Mouse (Mus musculus): ENCODE data around the gene Lrcol1. TPM values are rescaled to one million over a fixed set of nuclear protein-coding genes. Genes with fewer than 3 reads are reported as not detected.

Gene Lrcol1
- polyA plus RNA-seq (2015; fragmentation: Nextera tagmentation; extraction: Ambion mirVana): not detected in 2 replicates

GRCm38 (mm10) chr5:110344524-110344923, at the start of gene Lrcol1:
Gene Lrcol1 (plus strand): TSS chr5:110344730.
- Histone ChIP-seq H3K4me3 (no peak within 1 kb of the TSS), H3K27ac (replicated peaks) (no peak within 1 kb of the TSS), H3K9me3 (no peaks in the 10 kb centered on the region), H3K27me3 (peaks cover 20% of the 10 kb centered on the region; the same call in 1 of the 2 replicates), H3K4me1 (peaks cover 14% of the 10 kb centered on the region), H3K4me2 (replicated peaks) (no peak within 1 kb of the TSS), H3K36me3 (no peaks in the 10 kb centered on the region), H3K9ac (replicated peaks) (no peak within 1 kb of the TSS)
- WGBS: 92% methylated on average over 4 of the region's 4 CpGs
- ATAC-seq (replicated peaks): no peak

- 91% methylated on average over 1 of the region's 1 CpGs for WGBS
- ATAC-seq (replicated peaks): no peak
- Histone ChIP-seq H3K4me3 (no peak overlapping the region), H3K9me3 (no peaks in the 10 kb centered on the region), H3K9ac (replicated peaks) (no peak overlapping the region), H3K4me1 (no peaks in the 10 kb centered on the region), H3K36me3 (peaks cover 41% of the 10 kb centered on the region), H3K27me3 (no peaks in the 10 kb centered on the region), H3K27ac (replicated peaks) (no peak overlapping the region), H3K4me2 (replicated peaks) (no peak overlapping the region)
Observed at GRCm38 (mm10) chr5:110296637-110297036, 47.9 kb upstream of the Lrcol1 start.

- Histone ChIP-seq H3K27ac (replicated peaks) (no peak overlapping the region), H3K4me2 (replicated peaks) (no peak overlapping the region), H3K9me3 (no peaks in the 10 kb centered on the region), H3K36me3 (peaks cover 33% of the 10 kb centered on the region), H3K27me3 (no peaks in the 10 kb centered on the region), H3K9ac (replicated peaks) (no peak overlapping the region), H3K4me3 (no peak overlapping the region), H3K4me1 (no peaks in the 10 kb centered on the region)
- ATAC-seq (replicated peaks): no peak
- WGBS: 88% methylated on average over 2 of the region's 2 CpGs
Observed at GRCm38 (mm10) chr5:110300591-110300990, 43.9 kb upstream of the Lrcol1 start.

GRCm38 (mm10) chr5:110308861-110309260, 35.7 kb upstream of the Lrcol1 start:
- WGBS: 91% methylated on average over 7 of the region's 7 CpGs
- H3K4me3 ChIP-seq: no peak overlapping the region
- H3K36me3 ChIP-seq: peaks cover 20% of the 10 kb centered on the region; the same call in 1 of the 2 replicates

GRCm38 (mm10) chr5:110313127-110313526, 31.4 kb upstream of the Lrcol1 start:
- H3K4me2 ChIP-seq (replicated peaks): no peak overlapping the region

More at GRCm38 (mm10) chr5:110308861-110309260, 35.7 kb upstream of the Lrcol1 start:
- no peak for ATAC-seq (replicated peaks)
- no peaks in the 10 kb centered on the region for H3K4me1 ChIP-seq
- H3K4me2 ChIP-seq (replicated peaks): no peak overlapping the region
- no peak overlapping the region for H3K27ac ChIP-seq (replicated peaks)
- no peaks in the 10 kb centered on the region for H3K27me3 ChIP-seq
- no peaks in the 10 kb centered on the region for H3K9me3 ChIP-seq
- no peak overlapping the region for H3K9ac ChIP-seq (replicated peaks)

GRCm38 (mm10) chr5:110330508-110330907, 14.0 kb upstream of the Lrcol1 start:
- Histone ChIP-seq H3K36me3 (peaks cover 6% of the 10 kb centered on the region; the same call in 1 of the 2 replicates), H3K9ac (replicated peaks) (no peak overlapping the region), H3K9me3 (no peaks in the 10 kb centered on the region), H3K4me1 (no peaks in the 10 kb centered on the region), H3K27me3 (no peaks in the 10 kb centered on the region), H3K4me2 (replicated peaks) (no peak overlapping the region), H3K27ac (replicated peaks) (no peak overlapping the region), H3K4me3 (no peak overlapping the region)
- no peak for ATAC-seq (replicated peaks)
- WGBS: 94% methylated on average over 3 of the region's 3 CpGs

More at GRCm38 (mm10) chr5:110313127-110313526, 31.4 kb upstream of the Lrcol1 start:
- H3K9ac ChIP-seq (replicated peaks): no peak overlapping the region
- no peak overlapping the region for H3K27ac ChIP-seq (replicated peaks)
- WGBS: 63% methylated on average over 3 of the region's 3 CpGs
- no peaks in the 10 kb centered on the region for H3K27me3 ChIP-seq
- H3K4me1 ChIP-seq: no peaks in the 10 kb centered on the region
- no peak for ATAC-seq (replicated peaks)
- H3K4me3 ChIP-seq: no peak overlapping the region
- H3K9me3 ChIP-seq: no peaks in the 10 kb centered on the region
- peaks cover 24% of the 10 kb centered on the region; the same call in 1 of the 2 replicates for H3K36me3 ChIP-seq

GRCm38 (mm10) chr5:110338792-110339191, 5.7 kb upstream of the Lrcol1 start:
- WGBS: 97% methylated on average over 2 of the region's 2 CpGs
- H3K9ac ChIP-seq (replicated peaks): no peak overlapping the region
- ATAC-seq (replicated peaks): no peak
- H3K4me3 ChIP-seq: no peak overlapping the region
- peaks cover 14% of the 10 kb centered on the region for H3K4me1 ChIP-seq
- no peaks in the 10 kb centered on the region for H3K9me3 ChIP-seq
- no peak overlapping the region for H3K4me2 ChIP-seq (replicated peaks)
- peaks cover 7% of the 10 kb centered on the region; the same call in 1 of the 2 replicates for H3K36me3 ChIP-seq
- peaks cover 17% of the 10 kb centered on the region; the same call in 1 of the 2 replicates for H3K27me3 ChIP-seq
- no peak overlapping the region for H3K27ac ChIP-seq (replicated peaks)

GRCm38 (mm10) chr5:110342648-110343284, 1.8 kb upstream of the Lrcol1 start, which contains the start of gene P2rx2:
Gene P2rx2 (minus strand): TSS chr5:110343212.
- H3K4me2 ChIP-seq (replicated peaks): peak within 1 kb of the TSS; percentile 87
- peaks cover 20% of the 10 kb centered on the region; the same call in 1 of the 2 replicates for H3K27me3 ChIP-seq
- H3K9me3 ChIP-seq: no peaks in the 10 kb centered on the region
- H3K4me1 ChIP-seq: peaks cover 14% of the 10 kb centered on the region
- no peaks in the 10 kb centered on the region for H3K36me3 ChIP-seq
- H3K27ac ChIP-seq (replicated peaks): no peak within 1 kb of the TSS
- H3K9ac ChIP-seq (replicated peaks): peak within 1 kb of the TSS; percentile 53
- peak within 1 kb of the TSS; percentile 51 for H3K4me3 ChIP-seq
- peak; percentile 65 for ATAC-seq (replicated peaks)
- WGBS: 1% methylated on average over 43 of the region's 43 CpGs

GRCm38 (mm10) chr5:110345553-110345952, 1.0 kb downstream of the Lrcol1 start:
- ATAC-seq (replicated peaks): no peak
- Histone ChIP-seq H3K27me3 (peaks cover 20% of the 10 kb centered on the region; the same call in 1 of the 2 replicates), H3K4me2 (replicated peaks) (no peak overlapping the region), H3K4me1 (peaks cover 14% of the 10 kb centered on the region), H3K9ac (replicated peaks) (no peak overlapping the region), H3K36me3 (no peaks in the 10 kb centered on the region), H3K4me3 (no peak overlapping the region), H3K9me3 (no peaks in the 10 kb centered on the region), H3K27ac (replicated peaks) (no peak overlapping the region)
- 88% methylated on average over 4 of the region's 4 CpGs for WGBS

GRCm38 (mm10) chr5:110347006-110347405, 2.5 kb downstream of the Lrcol1 start:
- no peak for ATAC-seq (replicated peaks)
- Histone ChIP-seq H3K27ac (replicated peaks) (no peak overlapping the region), H3K27me3 (peaks cover 17% of the 10 kb centered on the region; the same call in 1 of the 2 replicates), H3K9ac (replicated peaks) (no peak overlapping the region), H3K4me2 (replicated peaks) (no peak overlapping the region), H3K9me3 (no peaks in the 10 kb centered on the region), H3K36me3 (no peaks in the 10 kb centered on the region), H3K4me1 (peaks cover 14% of the 10 kb centered on the region), H3K4me3 (no peak overlapping the region)
- 88% methylated on average over 8 of the region's 8 CpGs for WGBS

GRCm38 (mm10) chr5:110354716-110355115, 10.2 kb downstream of the Lrcol1 start:
- H3K9ac ChIP-seq (replicated peaks): no peak overlapping the region
- 15% methylated on average over 7 of the region's 7 CpGs for WGBS
- H3K9me3 ChIP-seq: no peaks in the 10 kb centered on the region
- no peak overlapping the region for H3K4me2 ChIP-seq (replicated peaks)
- H3K4me1 ChIP-seq: peaks cover 7% of the 10 kb centered on the region; the same call in 1 of the 2 replicates
- H3K27ac ChIP-seq (replicated peaks): no peak overlapping the region
- ATAC-seq (replicated peaks): no peak
- no peak overlapping the region for H3K4me3 ChIP-seq
- H3K27me3 ChIP-seq: no peaks in the 10 kb centered on the region
- no peaks in the 10 kb centered on the region for H3K36me3 ChIP-seq

- no peaks in the 10 kb centered on the region for H3K9me3 ChIP-seq
- peak; percentile 47 for ATAC-seq (replicated peaks)
- H3K36me3 ChIP-seq: 0 out of 2 replicates have a peak, but pooled peaks cover 2% of the 10 kb centered on the region
- H3K9ac ChIP-seq (replicated peaks): no peak overlapping the region
- 37% methylated on average over 9 of the region's 9 CpGs for WGBS
- no peak overlapping the region for H3K4me3 ChIP-seq
- no peak overlapping the region for H3K4me2 ChIP-seq (replicated peaks)
- H3K27me3 ChIP-seq: no peaks in the 10 kb centered on the region
- no peak overlapping the region for H3K27ac ChIP-seq (replicated peaks)
- H3K4me1 ChIP-seq: peaks cover 7% of the 10 kb centered on the region
Observed at GRCm38 (mm10) chr5:110357531-110358179, 13.1 kb downstream of the Lrcol1 start.
